Mouse (Mus musculus): ENCODE data around the gene Capza2.

- no peak for TF ChIP-seq CTCF (IDR thresholded peaks at IDR 0.05; ENCODE audit: control insufficient read depth, insufficient read depth, insufficient replicate concordance, low read depth, low read length)
- TF ChIP-seq POLR2A (IDR thresholded peaks at IDR 0.05; ENCODE audit: control insufficient read depth, low read depth, low read length) = no peak
Measured at GRCm38 (mm10) chr6:17628701-17629455, 7.2 kb upstream of the Capza2 start.

Data from testis, adult 2 months (tissue).